Mouse (Mus musculus) kidney, postnatal 10 days (tissue): ENCODE results near the gene 1700016D06Rik.
"Not testable (repeated sequence)": the region's sequence is repeated elsewhere in the genome, so short reads cannot be mapped to it uniquely, and the experiment has no call there.

Experiments used
- DNase-seq: peaks from one replicate; pipeline ENCODE4 v3.0.0; 2021; ENCODE audit warnings: mixed read lengths

The 1700016D06Rik gene

DNA sequence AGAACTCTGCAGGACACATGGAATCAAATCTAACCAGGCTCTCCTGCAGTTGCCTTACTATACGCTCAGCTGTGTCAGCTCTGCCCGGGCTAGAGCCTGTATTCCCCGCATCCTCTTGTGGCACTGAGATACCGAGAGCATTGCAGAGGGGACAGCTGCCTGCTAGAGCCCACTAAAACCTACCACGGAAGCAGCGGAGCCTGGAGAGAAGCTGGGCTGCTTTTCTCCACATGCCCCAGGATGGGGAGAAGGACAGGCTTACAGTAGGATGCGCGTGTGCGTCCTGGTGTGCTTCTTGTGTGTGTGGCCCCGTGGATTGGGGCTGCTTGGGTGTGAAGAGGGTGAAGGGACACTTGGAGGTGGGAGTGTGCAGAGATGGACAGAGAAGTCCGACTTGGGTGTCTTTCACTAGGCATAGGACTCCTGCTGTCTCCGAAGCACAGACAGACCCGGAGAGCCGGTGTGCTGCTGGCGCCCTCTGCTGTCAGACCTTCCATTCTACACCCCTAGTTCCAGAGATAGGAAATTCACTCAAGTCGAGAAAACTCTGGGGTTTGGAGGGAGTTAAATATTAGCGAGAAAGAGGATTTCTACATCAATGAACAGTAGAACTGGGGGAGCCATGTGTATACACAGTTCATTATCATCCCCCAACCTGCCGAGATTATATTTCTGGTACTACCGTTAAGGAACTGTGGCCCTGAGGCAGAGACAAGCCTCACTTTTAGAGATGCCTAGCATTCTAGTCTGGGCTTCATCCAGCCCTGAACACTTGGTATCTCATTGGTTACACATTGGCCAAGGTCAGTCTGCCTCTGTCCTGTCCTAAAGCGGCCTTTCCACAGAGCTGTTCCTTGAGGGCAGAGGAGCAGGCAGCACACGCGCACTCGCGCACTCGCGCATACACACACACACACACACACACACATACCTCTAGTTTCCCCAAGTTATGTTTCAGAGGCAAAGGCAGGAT is 517 bp downstream of the 1700016D06Rik start:
- DNase-seq: peak; percentile 89

DNA sequence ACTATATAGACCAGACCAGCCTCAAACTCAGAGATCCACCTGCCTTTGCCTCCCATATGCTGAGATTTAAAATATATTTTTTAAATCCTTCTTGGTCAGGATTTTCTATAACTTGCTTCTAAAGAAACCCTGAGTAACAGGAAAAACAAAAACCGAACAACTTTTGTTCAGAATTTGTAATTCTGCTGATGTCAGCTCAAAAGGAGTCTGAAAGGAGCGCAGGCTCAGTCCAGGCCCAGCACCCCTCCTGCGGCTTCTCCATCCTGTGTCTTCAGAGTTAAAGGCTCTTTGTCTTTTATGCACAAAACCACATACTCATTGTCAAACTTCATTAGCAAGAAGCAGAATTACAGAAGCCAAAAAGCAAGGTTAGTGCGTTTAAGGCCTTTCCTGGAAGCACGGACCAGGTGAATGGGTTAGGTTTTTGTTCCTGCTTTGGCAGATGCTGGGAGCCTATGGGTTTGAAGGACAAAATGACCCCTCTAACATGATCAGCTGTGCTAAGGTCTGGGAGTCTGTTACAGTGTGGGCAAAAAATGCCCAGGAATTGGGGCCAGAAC is 1.3 kb downstream of the 1700016D06Rik start:
- no peak for DNase-seq

- DNase-seq: no peak
Observed at GRCm38 (mm10) chr8:11697467-11697866, 3.4 kb downstream of the 1700016D06Rik start.

DNA sequence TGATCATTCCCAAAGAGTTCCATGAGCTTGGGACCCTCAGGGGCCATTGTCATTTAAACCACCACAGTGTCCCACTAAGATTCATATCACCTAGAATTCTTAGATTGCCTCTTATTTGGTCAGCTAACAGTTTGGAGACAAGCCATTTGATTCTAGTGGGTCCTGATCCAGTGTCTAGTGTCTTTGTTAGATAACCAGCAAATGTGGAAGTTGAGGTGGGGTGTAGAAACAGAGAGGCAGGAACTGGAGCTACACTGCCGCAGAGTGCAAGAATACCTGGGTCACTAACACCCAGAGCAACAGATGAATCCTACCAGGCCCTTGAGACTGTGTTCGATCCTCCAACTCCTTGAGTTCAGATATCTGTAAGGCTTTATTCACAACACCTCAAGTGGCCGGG is 4.7 kb downstream of the 1700016D06Rik start:
- no peak for DNase-seq

- DNase-seq: no peak
Observed at GRCm38 (mm10) chr8:11693972-11694371, 6.9 kb downstream of the 1700016D06Rik start.

GRCm38 (mm10) chr8:11692455-11692854 is 8.4 kb downstream of the 1700016D06Rik start:
- no peak for DNase-seq

DNA sequence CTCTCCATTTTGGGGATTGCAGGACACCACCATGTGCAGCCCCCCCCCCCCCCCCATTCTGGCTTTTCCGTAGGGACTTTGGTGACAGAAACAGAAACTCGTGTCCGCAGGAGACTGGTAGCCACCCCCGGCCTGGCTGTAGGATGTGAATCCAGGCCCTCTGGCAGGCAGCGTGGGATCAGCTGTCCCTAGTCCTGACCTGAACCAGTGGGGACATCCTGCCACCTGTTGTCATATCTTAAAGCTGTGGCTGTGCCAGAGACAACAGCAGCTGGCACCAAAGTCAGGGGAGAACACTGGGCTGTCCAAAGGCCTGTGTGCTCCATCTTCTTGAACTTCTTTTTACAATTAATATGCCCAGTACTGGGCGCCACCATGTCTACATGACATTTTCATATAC is 9.1 kb downstream of the 1700016D06Rik start:
- no peak for DNase-seq

- DNase-seq: no peak
Observed at GRCm38 (mm10) chr8:11691284-11691683, 9.6 kb downstream of the 1700016D06Rik start.

- no peak for DNase-seq
Observed at GRCm38 (mm10) chr8:11689945-11690344, 10.9 kb downstream of the 1700016D06Rik start.

- no peak for DNase-seq
Observed at GRCm38 (mm10) chr8:11687251-11687650, 13.6 kb downstream of the 1700016D06Rik start.

- no peak for DNase-seq
Observed at GRCm38 (mm10) chr8:11684558-11684957, 16.3 kb downstream of the 1700016D06Rik start.

- DNase-seq: no peak
Observed at GRCm38 (mm10) chr8:11668308-11668707, 32.6 kb downstream of the 1700016D06Rik start.

- not testable (repeated sequence) for DNase-seq
Observed at GRCm38 (mm10) chr8:11666023-11666716, 34.7 kb downstream of the 1700016D06Rik start.

- no peak for DNase-seq
Observed at GRCm38 (mm10) chr8:11661969-11662368, 38.9 kb downstream of the 1700016D06Rik start.

- no peak for DNase-seq
Observed at GRCm38 (mm10) chr8:11650021-11650420, 50.8 kb downstream of the 1700016D06Rik start.

DNA sequence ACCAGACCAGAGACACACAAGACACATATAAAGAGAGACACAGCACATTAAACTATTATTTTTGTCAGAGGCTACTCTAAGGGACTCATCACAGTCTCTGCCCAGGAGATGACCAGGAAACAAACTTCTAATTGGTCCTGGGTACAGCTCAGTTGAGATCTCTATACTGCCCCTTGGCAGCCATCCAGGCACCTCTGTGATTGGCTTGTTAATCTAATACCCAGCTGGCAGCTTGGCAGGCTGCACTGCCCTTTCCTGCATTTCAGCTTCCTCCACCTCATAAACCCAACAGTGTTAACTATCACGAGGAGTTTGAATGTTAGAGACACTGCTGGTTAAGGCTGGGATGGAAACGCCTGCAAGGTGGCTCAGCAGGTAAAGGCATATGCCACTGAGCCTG is 57.7 kb downstream of the 1700016D06Rik start:
- peak; percentile 41 for DNase-seq

- DNase-seq: no peak
Observed at GRCm38 (mm10) chr8:11640606-11641005, 60.3 kb downstream of the 1700016D06Rik start.

DNA sequence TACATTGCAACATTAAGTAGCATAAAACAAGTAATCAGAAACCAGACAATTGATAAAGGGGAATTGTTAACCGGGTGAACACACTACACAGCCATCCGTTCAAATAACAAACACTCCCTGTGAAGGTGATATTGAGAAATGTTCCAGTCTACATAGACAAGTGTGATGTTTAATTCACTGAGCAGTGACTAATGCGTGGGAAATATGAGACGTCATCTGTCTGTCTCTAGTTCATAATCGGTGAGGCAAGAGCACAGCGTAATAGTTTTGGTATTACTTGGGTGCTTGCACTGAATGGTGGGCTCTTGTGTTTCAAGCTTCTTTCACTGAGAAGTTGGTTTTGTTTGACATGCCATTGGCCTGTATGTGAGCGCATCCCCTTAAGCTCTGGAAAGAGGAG is 63.3 kb downstream of the 1700016D06Rik start:
- DNase-seq: no peak

- DNase-seq: peak; percentile 90
Observed at GRCm38 (mm10) chr8:11636324-11637057, 64.4 kb downstream of the 1700016D06Rik start.

GRCm38 (mm10) chr8:11635611-11636081 is 65.2 kb downstream of the 1700016D06Rik start, which contains the start of gene Ankrd10:
Ankrd10 (minus strand) TSS chr8:11635757.
- DNase-seq: peak; percentile 98

GRCm38 (mm10) chr8:11635012-11635577 is 65.8 kb downstream of the 1700016D06Rik start:
- DNase-seq: peak; percentile 95
